Mouse (Mus musculus) G1E (cell line): ENCODE results near the gene Setd4. TPM values are rescaled to one million over a fixed set of nuclear protein-coding genes. Genes with fewer than 3 reads are reported as not detected.

Experiments
- ATAC-seq: 2 replicates; pipeline ENCODE4 v1.8.0; 2016; ENCODE audit warnings: mild to moderate bottlenecking; ENCODE audit not compliant: insufficient number of reproducible peaks, poor library complexity, low FRiP score, severe bottlenecking; ENCODE audit errors: extremely low read depth
- DNase-seq: peaks from one replicate; pipeline ENCODE4 v3.0.0; 2012; ENCODE audit warnings: low spot score
- H3K27me3 ChIP-seq: 2 replicates; pipeline ENCODE4 v1.6.1; 2012; ENCODE audit warnings: mild to moderate bottlenecking, low read length, inconsistent platforms; ENCODE audit not compliant: insufficient read depth
- H3K36me3 ChIP-seq: replicated peaks from 2 replicates; pipeline ENCODE3; 2012; ENCODE audit warnings: mild to moderate bottlenecking, inconsistent platforms
- H3K4me1 ChIP-seq: 2 replicates; pipeline ENCODE4 v1.6.1; 2012; ENCODE audit warnings: low read depth, low read length, inconsistent platforms, mixed read lengths; ENCODE audit not compliant: insufficient read depth
- H3K4me3 ChIP-seq: 2 replicates; pipeline ENCODE4 v1.5.1; 2012; ENCODE audit warnings: low read depth, mild to moderate bottlenecking, inconsistent platforms, low read length, moderate library complexity, mixed read lengths
- H3K9me3 ChIP-seq: replicated peaks from 2 replicates; pipeline ENCODE4 v1.6.1; 2012; ENCODE audit warnings: inconsistent platforms
- CTCF ChIP-seq: IDR thresholded peaks from 2 replicates; pipeline ENCODE4 v1.5.1; 2012; ENCODE audit warnings: low read depth, low read length, inconsistent platforms, mixed read lengths
- GATA1 ChIP-seq: IDR thresholded peaks from 2 replicates; pipeline ENCODE4 v1.6.1; 2012; ENCODE audit warnings: borderline replicate concordance, low read length, inconsistent platforms, mixed read lengths
- GATA2 ChIP-seq: IDR thresholded peaks from 2 replicates; pipeline ENCODE4 v1.6.1; 2012; ENCODE audit warnings: low read depth, low read length, inconsistent platforms, borderline replicate concordance
- POLR2AphosphoS5 ChIP-seq: IDR thresholded peaks from 2 replicates; pipeline ENCODE4 v1.6.1; 2012; ENCODE audit warnings: low read depth, low read length, inconsistent platforms; ENCODE audit not compliant: insufficient replicate concordance
- TAL1 ChIP-seq: conservative IDR thresholded peaks from 2 replicates; pipeline ENCODE4 v1.6.1; 2012; ENCODE audit warnings: low read depth, low read length, inconsistent platforms, mixed read lengths
- polyA plus RNA-seq: library from polyadenylated mRNA; stranded (reverse); fragments of >175 nt; gene quantifications from 2 replicates; pipeline ENCODE4 v1.2.3, GENCODE M21; 2012
- total RNA-seq, 2 experiments: library from RNA; stranded (forward) in 1 of 2; stranded (reverse) in 1 of 2; fragments of 200-1000 nt in 1 of 2; fragments of >200 nt in 1 of 2; fragmentation: Nextera tagmentation in 1 of 2; gene quantifications; 2 replicates each; pipeline ENCODE4 v1.2.3; 2014 to 2017

The Setd4 gene
- total and polyA plus RNA-seq, 3 experiments = 2.6 to 11.6 (median 6.8) TPM

DNA sequence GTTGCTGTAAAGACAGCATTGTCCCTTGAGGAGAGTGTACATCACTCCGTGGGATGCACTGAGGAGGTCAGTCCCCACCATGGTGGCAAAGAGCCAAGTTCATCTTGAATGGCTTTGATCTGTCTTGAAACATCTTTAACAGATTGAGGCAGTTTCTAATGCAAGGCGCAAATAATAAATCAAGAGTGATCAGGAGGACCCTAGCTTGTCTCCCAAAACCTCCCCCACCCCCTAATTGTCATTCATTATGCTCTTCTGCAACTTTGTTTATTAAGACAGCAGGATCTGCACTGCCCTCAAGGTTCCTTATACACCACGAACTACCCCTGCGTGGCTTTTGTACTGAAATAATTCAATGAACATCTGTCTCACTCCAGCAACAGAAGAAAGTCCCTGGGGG lies 1.7 kb upstream of the Setd4 start, which contains the start of gene Cbr1:
TSS of gene Cbr1 (plus strand) at position 301 of the 400 bp plus-strand sequence.
- no peak for DNase-seq
- peak within 1 kb of the TSS; percentile 97; the same call in 1 of the 2 replicates for H3K4me3 ChIP-seq
- peaks cover 4% of the 10 kb centered on the region for H3K27me3 ChIP-seq
- H3K36me3 ChIP-seq = peaks cover 17% of the 10 kb centered on the region
- H3K9me3 ChIP-seq = no peaks in the 10 kb centered on the region
- TF ChIP-seq POLR2AphosphoS5 (no peak), GATA2 (no peak), TAL1 (no peak)
- H3K4me1 ChIP-seq = peaks cover 50% of the 10 kb centered on the region
- no peak for ATAC-seq

DNA sequence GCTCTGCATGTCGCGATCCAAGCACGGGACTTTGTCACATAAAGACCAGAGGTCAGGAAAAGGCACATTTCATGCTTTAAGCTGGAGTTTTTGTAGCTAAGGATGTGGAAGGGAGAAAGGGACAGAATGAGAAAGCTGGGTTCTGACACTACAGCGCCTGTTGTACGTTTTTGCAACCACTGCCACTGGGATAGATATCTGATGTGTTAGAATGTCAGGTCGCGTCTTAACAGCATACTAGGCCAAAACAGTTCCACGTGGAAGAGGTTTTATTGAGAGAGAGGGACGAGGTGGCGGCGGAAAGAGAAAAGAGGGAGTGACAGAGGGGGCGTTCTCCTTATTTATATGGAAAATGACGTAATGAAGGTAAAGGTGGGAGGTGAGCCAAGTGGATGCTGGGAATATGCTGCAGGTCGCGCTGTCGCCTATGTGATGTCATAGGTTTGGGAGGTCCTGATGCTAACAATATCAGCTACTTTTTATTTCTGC lies 662 bp upstream of the Setd4 start:
- peaks cover 20% of the 10 kb centered on the region for H3K36me3 ChIP-seq

DNA sequence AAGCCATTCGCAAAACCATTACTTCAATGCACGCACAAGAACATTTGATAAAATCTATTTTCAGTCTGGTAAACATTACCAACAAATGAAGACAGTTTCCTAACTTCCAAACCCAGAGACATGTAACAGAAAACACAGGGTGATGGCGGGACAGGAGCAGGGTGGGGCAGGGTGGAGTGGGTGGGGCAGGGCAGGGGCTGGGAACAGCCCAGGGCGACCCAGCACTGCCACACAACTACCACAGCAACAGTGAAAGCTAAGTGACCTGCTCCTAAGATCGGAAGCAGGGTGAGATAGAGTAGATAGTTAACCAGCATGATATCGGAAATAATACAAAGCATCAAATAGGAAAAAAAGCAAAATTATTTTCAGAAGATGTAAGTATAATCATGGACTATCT lies 4.4 kb downstream of the Setd4 start:
- no peak for TF ChIP-seq GATA1
- no peak for TF ChIP-seq TAL1
- no peak for TF ChIP-seq CTCF
- no peak for TF ChIP-seq GATA2
- TF ChIP-seq POLR2AphosphoS5 = no peak
- ATAC-seq (no peak), DNase-seq (no peak)
- Histone ChIP-seq H3K4me1 (peaks cover 28% of the 10 kb centered on the region), H3K4me3 (no peak overlapping the region; the same call in 1 of the 2 replicates), H3K36me3 (peaks cover 57% of the 10 kb centered on the region), H3K27me3 (no peaks in the 10 kb centered on the region), H3K9me3 (no peaks in the 10 kb centered on the region)

More for the DNA sequence above, 662 bp upstream of the Setd4 start:
- H3K4me3 ChIP-seq = peak overlapping the region; percentile 97; the same call in 1 of the 2 replicates
- DNase-seq = no peak
- H3K4me1 ChIP-seq = peaks cover 51% of the 10 kb centered on the region
- H3K9me3 ChIP-seq = no peaks in the 10 kb centered on the region
- TF ChIP-seq TAL1 = no peak
- no peak for TF ChIP-seq POLR2AphosphoS5
- no peak for ATAC-seq
- peaks cover 4% of the 10 kb centered on the region for H3K27me3 ChIP-seq

DNA sequence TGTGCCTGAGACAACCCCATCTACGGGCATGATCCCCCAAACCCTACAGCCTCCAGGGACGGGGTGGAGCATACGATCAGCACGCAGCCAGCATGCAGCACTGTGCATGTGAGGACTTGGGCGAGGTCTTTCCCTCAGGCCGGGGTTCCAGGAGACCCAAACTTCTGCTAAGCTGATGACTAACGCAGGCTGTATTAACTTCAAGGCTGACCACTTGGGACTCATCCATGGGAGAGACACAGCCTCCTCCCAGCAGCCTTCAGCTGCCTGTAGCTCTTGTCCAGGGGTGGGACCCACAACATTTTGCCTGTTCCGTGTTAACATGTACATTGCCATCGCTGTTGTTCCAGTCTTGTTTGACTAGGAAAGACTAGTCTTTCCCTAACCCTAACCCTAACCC lies 6.3 kb downstream of the Setd4 start:
- H3K36me3 ChIP-seq = peaks cover 70% of the 10 kb centered on the region
- DNase-seq (no peak), ATAC-seq (no peak)
- no peaks in the 10 kb centered on the region for H3K9me3 ChIP-seq
- peaks cover 10% of the 10 kb centered on the region for H3K4me1 ChIP-seq
- H3K4me3 ChIP-seq = no peak overlapping the region
- no peaks in the 10 kb centered on the region for H3K27me3 ChIP-seq
- no peak for TF ChIP-seq GATA2
- no peak for TF ChIP-seq GATA1
- TF ChIP-seq CTCF = no peak
- no peak for TF ChIP-seq TAL1
- no peak for TF ChIP-seq POLR2AphosphoS5

DNA sequence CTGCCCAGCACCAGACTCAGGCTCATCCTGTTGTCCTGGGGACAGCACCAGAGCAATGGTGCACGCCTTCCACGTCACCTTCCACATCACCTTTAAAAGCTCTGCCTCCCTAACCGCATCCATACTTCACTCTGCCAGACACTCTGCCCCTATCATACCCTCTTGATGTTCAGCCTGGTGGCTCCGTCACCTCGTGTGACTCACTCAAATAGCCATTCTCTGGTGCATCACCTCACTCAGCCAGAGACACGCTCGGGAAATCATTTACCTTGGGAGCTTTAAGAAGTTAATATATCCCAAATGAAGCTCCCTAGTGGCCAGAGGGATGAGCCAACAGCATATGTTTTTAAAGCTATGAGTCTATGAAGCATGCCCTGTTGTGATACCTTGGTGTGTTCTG lies 7.1 kb downstream of the Setd4 start:
- no peak for DNase-seq
- peaks cover 71% of the 10 kb centered on the region for H3K36me3 ChIP-seq

DNA sequence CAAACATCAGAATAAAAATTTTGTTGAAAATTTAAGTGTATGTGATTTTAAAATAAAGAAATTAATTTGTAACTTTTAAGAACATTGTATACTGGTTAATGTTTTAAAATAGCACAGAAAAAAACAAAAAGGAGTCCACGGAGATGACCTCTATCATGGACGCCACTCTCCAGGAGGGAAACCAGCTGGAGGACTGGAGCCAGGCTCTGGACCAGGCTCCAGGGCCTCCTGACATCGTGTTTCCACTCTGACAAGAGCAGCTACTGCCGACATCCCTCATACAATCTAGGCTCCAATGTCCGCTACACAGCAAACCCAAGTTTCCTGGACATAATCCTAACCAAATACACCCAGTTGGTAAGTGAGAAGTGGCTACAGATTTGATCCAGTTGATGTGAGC lies 8.1 kb downstream of the Setd4 start:
- no peak for TF ChIP-seq GATA2
- TF ChIP-seq POLR2AphosphoS5 = no peak
- TF ChIP-seq CTCF = no peak
- TF ChIP-seq GATA1 = no peak
- TF ChIP-seq TAL1 = no peak
- ATAC-seq = no peak
- H3K36me3 ChIP-seq = peaks cover 70% of the 10 kb centered on the region
- peaks cover 7% of the 10 kb centered on the region for H3K4me1 ChIP-seq
- H3K4me3 ChIP-seq = no peak overlapping the region
- no peaks in the 10 kb centered on the region for H3K27me3 ChIP-seq
- no peaks in the 10 kb centered on the region for H3K9me3 ChIP-seq
- DNase-seq = no peak

More for the DNA sequence above, 7.1 kb downstream of the Setd4 start:
- no peaks in the 10 kb centered on the region for H3K9me3 ChIP-seq
- TF ChIP-seq GATA1 (no peak), CTCF (no peak), GATA2 (no peak), TAL1 (no peak), POLR2AphosphoS5 (no peak)
- no peak for ATAC-seq
- peaks cover 10% of the 10 kb centered on the region for H3K4me1 ChIP-seq
- no peak overlapping the region for H3K4me3 ChIP-seq
- no peaks in the 10 kb centered on the region for H3K27me3 ChIP-seq

DNA sequence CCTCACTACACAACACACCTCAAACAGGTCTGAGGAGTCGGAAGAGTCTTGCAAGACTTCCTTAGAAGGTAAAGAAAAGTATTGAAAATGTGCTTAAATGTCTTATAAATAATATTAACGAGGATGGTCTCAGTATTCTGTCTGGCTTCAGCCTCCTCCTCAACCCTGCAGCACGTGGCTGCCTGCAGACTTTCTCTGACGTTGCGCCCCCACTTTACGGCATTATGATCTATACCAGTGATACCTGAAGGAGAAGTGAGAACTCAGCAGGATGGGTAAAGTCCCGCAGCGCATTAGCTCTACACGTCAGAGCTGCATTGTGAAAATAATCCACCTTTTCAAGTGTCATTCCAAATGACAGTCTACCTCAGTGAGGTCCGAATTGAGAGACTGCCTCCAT lies 9.4 kb downstream of the Setd4 start:
- no peak overlapping the region for H3K4me3 ChIP-seq
- ATAC-seq (no peak), DNase-seq (no peak)
- H3K4me1 ChIP-seq = peaks cover 6% of the 10 kb centered on the region
- no peak for TF ChIP-seq GATA2
- TF ChIP-seq TAL1 = no peak
- TF ChIP-seq CTCF = no peak
- TF ChIP-seq GATA1 = no peak
- no peak for TF ChIP-seq POLR2AphosphoS5
- no peaks in the 10 kb centered on the region for H3K27me3 ChIP-seq
- peaks cover 75% of the 10 kb centered on the region for H3K36me3 ChIP-seq
- H3K9me3 ChIP-seq = no peaks in the 10 kb centered on the region
